In genomic region chr5:5041480-5041879, GRCm38 (mm10) we compare ENCODE assay signal across 26 mouse cellular contexts.
DNase-seq lines count a peak whose midpoint lies in the region; ATAC-seq and TF ChIP-seq lines count a peak whose summit lies in the region.
"Had no signal": no experiment of that assay in that cellular context is flagged by ENCODE, and none has a peak within 500 bp of the region (broad histone marks: within the 10 kb centered on the region; RNA-seq: fewer than 3 reads in every experiment).

No protein-coding gene starts in this region.

- H3K27me3 ChIP-seq in forebrain, embryonic 12.5 days = no peaks in the 10 kb centered on the region
- H3K27me3 ChIP-seq in forebrain, postnatal 0 days (ENCODE audit: insufficient read depth, low read length) = no peaks in the 10 kb centered on the region
- no peaks in the 10 kb centered on the region for H3K27me3 ChIP-seq in hindbrain, embryonic 13.5 days
- no peaks in the 10 kb centered on the region for H3K27me3 ChIP-seq in hindbrain, embryonic 10.5 days (ENCODE audit: insufficient read depth, poor library complexity, severe bottlenecking)
- no peaks in the 10 kb centered on the region for H3K27me3 ChIP-seq in midbrain, embryonic 14.5 days (ENCODE audit: control insufficient read depth, insufficient read depth, low read length)
- H3K27me3 ChIP-seq in midbrain, embryonic 11.5 days (ENCODE audit: control insufficient read depth, insufficient read depth, low read length) = no peaks in the 10 kb centered on the region
- H3K27me3 ChIP-seq: embryonic facial prominence, embryonic 15.5 days; forebrain, embryonic 15.5 days; heart, embryonic 12.5 days; heart, embryonic 15.5 days had no signal

- peak; percentile 55; the same call in 1 of the 2 replicates for ATAC-seq in forebrain, embryonic 12.5 days (ENCODE audit: low FRiP score)
- ATAC-seq in forebrain, postnatal 0 days = no peak
- peak; percentile 74 for ATAC-seq in hindbrain, embryonic 13.5 days (ENCODE audit: low FRiP score)
- no peak for ATAC-seq in midbrain, embryonic 14.5 days (ENCODE audit: low FRiP score, low TSS enrichment)
- ATAC-seq in midbrain, embryonic 11.5 days (ENCODE audit: low FRiP score) = no peak
- ATAC-seq: forebrain, embryonic 15.5 days; hindbrain, postnatal 0 days; inflammation-experienced regulatory T-cells, adult 6 months; intestine, embryonic 16.5 days had no signal

- H3K9me3 ChIP-seq in forebrain, embryonic 12.5 days = no peaks in the 10 kb centered on the region
- no peaks in the 10 kb centered on the region for H3K9me3 ChIP-seq in forebrain, postnatal 0 days (ENCODE audit: low read length)
- no peaks in the 10 kb centered on the region for H3K9me3 ChIP-seq in hindbrain, embryonic 13.5 days
- H3K9me3 ChIP-seq in hindbrain, embryonic 10.5 days = no peaks in the 10 kb centered on the region
- H3K9me3 ChIP-seq in midbrain, embryonic 14.5 days (ENCODE audit: control insufficient read depth, low read length) = no peaks in the 10 kb centered on the region
- no peaks in the 10 kb centered on the region for H3K9me3 ChIP-seq in midbrain, embryonic 11.5 days (ENCODE audit: control insufficient read depth, low read length)
- H3K9me3 ChIP-seq: embryonic facial prominence, embryonic 15.5 days; forebrain, embryonic 15.5 days; heart, embryonic 12.5 days; heart, embryonic 15.5 days had no signal

- H3K4me3 ChIP-seq in forebrain, embryonic 12.5 days (replicated peaks) = no peak overlapping the region
- no peak overlapping the region for H3K4me3 ChIP-seq in forebrain, postnatal 0 days (ENCODE audit: low read depth, low read length)
- no peak overlapping the region for H3K4me3 ChIP-seq in hindbrain, embryonic 13.5 days
- H3K4me3 ChIP-seq in hindbrain, embryonic 10.5 days = no peak overlapping the region
- no peak overlapping the region for H3K4me3 ChIP-seq in midbrain, embryonic 14.5 days (replicated peaks; ENCODE audit: low read depth, low read length)
- no peak overlapping the region for H3K4me3 ChIP-seq in midbrain, embryonic 11.5 days (ENCODE audit: low read depth, low read length)
- H3K4me3 ChIP-seq: embryonic facial prominence, embryonic 15.5 days; forebrain, embryonic 15.5 days; heart, embryonic 12.5 days; heart, embryonic 15.5 days had no signal

- no peak for TF ChIP-seq CTCF in forebrain, postnatal 0 days (IDR thresholded peaks at IDR 0.05; ENCODE audit: low read depth)

- WGBS in forebrain, embryonic 12.5 days = 77% methylated on average over 4 of the region's 4 CpGs
- 77% methylated on average over 4 of the region's 4 CpGs for WGBS in forebrain, postnatal 0 days
- WGBS in hindbrain, embryonic 13.5 days = 51% methylated on average over 4 of the region's 4 CpGs
- WGBS in hindbrain, embryonic 10.5 days = 79% methylated on average over 4 of the region's 4 CpGs
- WGBS in midbrain, embryonic 14.5 days = 48% methylated on average over 4 of the region's 4 CpGs
- WGBS in midbrain, embryonic 11.5 days = 92% methylated on average over 4 of the region's 4 CpGs

- no peak overlapping the region for H3K27ac ChIP-seq in forebrain, embryonic 12.5 days
- H3K27ac ChIP-seq in forebrain, postnatal 0 days (ENCODE audit: low read depth, low read length) = no peak overlapping the region
- H3K27ac ChIP-seq in hindbrain, embryonic 13.5 days = no peak overlapping the region
- no peak overlapping the region for H3K27ac ChIP-seq in hindbrain, embryonic 10.5 days
- no peak overlapping the region for H3K27ac ChIP-seq in midbrain, embryonic 14.5 days (replicated peaks; ENCODE audit: low read depth, low read length)
- H3K27ac ChIP-seq in midbrain, embryonic 11.5 days (ENCODE audit: low read depth, low read length) = no peak overlapping the region
- H3K27ac ChIP-seq: embryonic facial prominence, embryonic 15.5 days; forebrain, embryonic 15.5 days; heart, embryonic 15.5 days; hindbrain, postnatal 0 days had no signal

- no peaks in the 10 kb centered on the region for H3K36me3 ChIP-seq in forebrain, embryonic 12.5 days (replicated peaks)
- H3K36me3 ChIP-seq in forebrain, postnatal 0 days (ENCODE audit: insufficient read depth) = no peaks in the 10 kb centered on the region
- H3K36me3 ChIP-seq in hindbrain, embryonic 13.5 days = no peaks in the 10 kb centered on the region
- H3K36me3 ChIP-seq in hindbrain, embryonic 10.5 days = no peaks in the 10 kb centered on the region
- H3K36me3 ChIP-seq in midbrain, embryonic 14.5 days (ENCODE audit: control insufficient read depth, insufficient read depth, low read length) = no peaks in the 10 kb centered on the region
- no peaks in the 10 kb centered on the region for H3K36me3 ChIP-seq in midbrain, embryonic 11.5 days (ENCODE audit: control insufficient read depth, insufficient read depth, low read length)
- H3K36me3 ChIP-seq: embryonic facial prominence, embryonic 15.5 days; forebrain, embryonic 15.5 days; heart, embryonic 12.5 days; heart, embryonic 15.5 days had no signal

- no peak for DNase-seq in forebrain, postnatal 0 days
- no peak for DNase-seq in hindbrain, embryonic 10.5 days (ENCODE audit: low spot score)
- DNase-seq in midbrain, embryonic 14.5 days = peak; percentile 58
- no peak for DNase-seq in midbrain, embryonic 11.5 days (ENCODE audit: low spot score, missing footprints)
- no peak for DNase-seq in left cerebral cortex, adult 9 months (ENCODE audit: low spot score in 2 of 2)
- DNase-seq: adrenal gland, adult 2 months; adrenal gland, postnatal 14 days; B cell, adult 2 months; cerebellum, adult 11-12 months; cerebellum, adult 8-10 months; cerebellum, postnatal 10 days; cerebellum, postnatal 36 days; embryo, embryonic 11 days; gastrocnemius, postnatal 10 days; gastrocnemius, postnatal 36 days; heart, postnatal 10 days; heart, postnatal 36 days had no signal

- no peak overlapping the region for H3K4me2 ChIP-seq in forebrain, embryonic 12.5 days
- no peak overlapping the region for H3K4me2 ChIP-seq in forebrain, postnatal 0 days (ENCODE audit: low read depth)
- H3K4me2 ChIP-seq in hindbrain, embryonic 13.5 days = no peak overlapping the region
- no peak overlapping the region for H3K4me2 ChIP-seq in midbrain, embryonic 14.5 days (ENCODE audit: low read length)
- no peak overlapping the region for H3K4me2 ChIP-seq in midbrain, embryonic 11.5 days
- H3K4me2 ChIP-seq: embryonic facial prominence, embryonic 15.5 days; forebrain, embryonic 15.5 days; heart, embryonic 12.5 days; heart, embryonic 15.5 days had no signal

- peaks cover 6% of the 10 kb centered on the region for H3K4me1 ChIP-seq in forebrain, embryonic 12.5 days
- peaks cover 8% of the 10 kb centered on the region; the same call in 1 of the 2 replicates for H3K4me1 ChIP-seq in forebrain, postnatal 0 days (ENCODE audit: insufficient read depth)
- H3K4me1 ChIP-seq in hindbrain, embryonic 13.5 days (replicated peaks) = peaks cover 14% of the 10 kb centered on the region
- peaks cover 9% of the 10 kb centered on the region; the same call in 1 of the 2 replicates for H3K4me1 ChIP-seq in hindbrain, embryonic 10.5 days (replicated peaks)
- H3K4me1 ChIP-seq in midbrain, embryonic 14.5 days (ENCODE audit: control insufficient read depth, insufficient read depth, low read length) = peaks cover 11% of the 10 kb centered on the region; the same call in 1 of the 2 replicates
- H3K4me1 ChIP-seq in midbrain, embryonic 11.5 days (ENCODE audit: control insufficient read depth, insufficient read depth, low read length) = 0 out of 2 replicates have a peak, but pooled peaks cover 3% of the 10 kb centered on the region
- H3K4me1 ChIP-seq: embryonic facial prominence, embryonic 15.5 days; heart, embryonic 12.5 days; heart, embryonic 15.5 days had no signal

- no peak overlapping the region for H3K9ac ChIP-seq in forebrain, embryonic 12.5 days
- H3K9ac ChIP-seq in forebrain, postnatal 0 days = no peak overlapping the region
- no peak overlapping the region for H3K9ac ChIP-seq in hindbrain, embryonic 13.5 days
- no peak overlapping the region for H3K9ac ChIP-seq in midbrain, embryonic 14.5 days (replicated peaks; ENCODE audit: low read length)
- no peak overlapping the region for H3K9ac ChIP-seq in midbrain, embryonic 11.5 days (ENCODE audit: low read length)
- H3K9ac ChIP-seq: embryonic facial prominence, embryonic 15.5 days; forebrain, embryonic 15.5 days; heart, embryonic 12.5 days; heart, embryonic 15.5 days had no signal

Comparison
In these comparisons a context has a peak if more than half of its experiments do, and no peak if none do; other contexts are left out.
1. ATAC-seq: peak in forebrain, embryonic 12.5 days (single experiment) and hindbrain, embryonic 13.5 days (single experiment); none in forebrain, postnatal 0 days (single experiment), midbrain, embryonic 14.5 days (single experiment) and midbrain, embryonic 11.5 days (single experiment).